Mouse (Mus musculus): Measurements from ENCODE around the gene E030018B13Rik.

GRCm38 (mm10) chr7:63896968-63897468 lies 19.6 kb upstream of the E030018B13Rik start:
- TF ChIP-seq POLR2A (IDR thresholded peaks at IDR 0.05; ENCODE audit: low read depth, low read length), result peak; percentile 71
- peak; percentile 52 for TF ChIP-seq CTCF (conservative IDR thresholded peaks at IDR 0.05; ENCODE audit: insufficient read depth, insufficient read length, low read depth, low read length)
